Comparison of ENCODE assay signal across 14 mouse cellular contexts in the genomic region with DNA sequence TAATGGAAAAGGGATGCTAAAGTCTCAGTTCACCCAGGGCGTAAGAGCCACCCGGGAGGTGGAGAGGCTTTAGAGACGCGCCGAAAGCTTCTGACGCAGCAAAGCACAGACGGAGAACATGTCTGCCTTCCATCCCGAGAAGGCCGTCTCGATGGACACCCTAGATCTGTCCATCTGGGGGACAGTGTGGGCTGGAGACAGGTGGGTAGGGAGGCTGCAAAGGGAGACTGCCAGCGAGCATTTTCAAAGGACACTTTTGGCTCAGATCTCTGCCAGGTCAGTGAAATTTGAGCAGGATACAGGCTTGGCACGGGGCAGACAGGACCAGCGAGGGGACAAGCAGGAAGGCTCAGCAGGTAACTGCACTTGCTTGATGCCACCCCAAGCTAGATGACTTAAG.
"Had no signal": no experiment of that assay in that cellular context is flagged by ENCODE, and none has a peak within 500 bp of the region (broad histone marks: within the 10 kb centered on the region; RNA-seq: fewer than 3 reads in every experiment).

No protein-coding gene starts in this region.

- H3K4me3 ChIP-seq: limb, embryonic 10.5 days; liver, embryonic 15.5 days; midbrain, embryonic 12.5 days; neural tube, embryonic 13.5 days had no signal

- ATAC-seq: midbrain, embryonic 16.5 days had no signal

- H3K9ac ChIP-seq: liver, embryonic 15.5 days; lung, embryonic 14.5 days; midbrain, embryonic 12.5 days; neural tube, embryonic 13.5 days had no signal

- H3K9me3 ChIP-seq: limb, embryonic 10.5 days; liver, embryonic 15.5 days; midbrain, embryonic 12.5 days; neural tube, embryonic 13.5 days had no signal

- H3K4me2 ChIP-seq: liver, embryonic 11.5 days; liver, embryonic 15.5 days; lung, embryonic 14.5 days; midbrain, embryonic 12.5 days; neural tube, embryonic 13.5 days had no signal

- H3K27ac ChIP-seq: limb, embryonic 10.5 days; liver, embryonic 15.5 days; midbrain, embryonic 12.5 days; neural tube, embryonic 13.5 days had no signal

- H3K27me3 ChIP-seq: liver, embryonic 15.5 days; midbrain, embryonic 12.5 days; neural tube, embryonic 13.5 days had no signal

- DNase-seq: kidney, postnatal 10 days; kidney, postnatal 4 days; lung, embryonic 14.5 days; lung, postnatal 10 days; lung, postnatal 4 days; right cerebral cortex, adult 18-20 months; right cerebral cortex, postnatal 25 days; thymus, postnatal 4 days had no signal

- H3K36me3 ChIP-seq: limb, embryonic 10.5 days; liver, embryonic 15.5 days; midbrain, embryonic 12.5 days; neural tube, embryonic 13.5 days had no signal

- H3K4me1 ChIP-seq: limb, embryonic 10.5 days; liver, embryonic 15.5 days; midbrain, embryonic 12.5 days had no signal
